Mouse (Mus musculus) kidney, adult 2 months (tissue): ENCODE data around the gene Tmem151a. TPM values are rescaled to one million over a fixed set of nuclear protein-coding genes. Genes with fewer than 3 reads are reported as not detected.

Source experiments
- DNase-seq: peaks from one replicate; pipeline ENCODE4 v3.0.0; 2021
- H3K27ac ChIP-seq: fragments of 200-500 bp; 2 replicates; pipeline ENCODE4 v1.5.1; 2012; ENCODE audit warnings: low read depth, low read length, control low read depth, inconsistent platforms; ENCODE audit not compliant: insufficient read depth
- H3K27me3 ChIP-seq: fragments of 200-500 bp; replicated peaks from 2 replicates; pipeline ENCODE4 v1.6.1; 2012; ENCODE audit warnings: mild to moderate bottlenecking, moderate library complexity, low read length, inconsistent platforms; ENCODE audit not compliant: control insufficient read depth, insufficient read depth
- H3K36me3 ChIP-seq: fragments of 200-500 bp; 2 replicates; pipeline ENCODE4 v1.6.1; 2012; ENCODE audit warnings: mild to moderate bottlenecking, moderate library complexity, low read length, inconsistent platforms; ENCODE audit not compliant: control insufficient read depth, insufficient read depth
- H3K4me1 ChIP-seq: fragments of 200-500 bp; 2 replicates; pipeline ENCODE4 v1.6.1; 2011; ENCODE audit warnings: low read length; ENCODE audit not compliant: control insufficient read depth, insufficient read depth
- H3K4me3 ChIP-seq: fragments of 200-500 bp; 2 replicates; pipeline ENCODE4 v1.5.1; 2011; ENCODE audit warnings: mild to moderate bottlenecking, low read depth, low read length, control low read depth; ENCODE audit not compliant: insufficient read depth
- CTCF ChIP-seq: fragments of 200-500 bp; conservative IDR thresholded peaks from 2 replicates; pipeline ENCODE4 v1.5.1; 2011; ENCODE audit warnings: low read depth, mild to moderate bottlenecking, control low read depth, low read length, moderate library complexity, mixed read lengths; ENCODE audit not compliant: insufficient read depth, insufficient read length
- POLR2A ChIP-seq: fragments of 200-500 bp; IDR thresholded peaks from one replicate; pipeline ENCODE4 v1.6.1; 2011; ENCODE audit warnings: low read depth, low read length, control low read depth
- WGBS: fragments of 180-500 bp; shearing (Covaris S2); methylation state at CpG from one replicate; pipeline ENCODE4 v1.1.7; 2018; 5-methylcytosine and 5-hydroxymethylcytosine counted together
- polyA plus RNA-seq: library from polyadenylated mRNA; depleted of rRNA; stranded (reverse); fragments of >200 nt; gene quantifications from 2 replicates; pipeline ENCODE4 v1.2.3, GENCODE M21; 2012

The Tmem151a gene
- polyA plus RNA-seq, 1 experiment, result 4.9 TPM

DNA sequence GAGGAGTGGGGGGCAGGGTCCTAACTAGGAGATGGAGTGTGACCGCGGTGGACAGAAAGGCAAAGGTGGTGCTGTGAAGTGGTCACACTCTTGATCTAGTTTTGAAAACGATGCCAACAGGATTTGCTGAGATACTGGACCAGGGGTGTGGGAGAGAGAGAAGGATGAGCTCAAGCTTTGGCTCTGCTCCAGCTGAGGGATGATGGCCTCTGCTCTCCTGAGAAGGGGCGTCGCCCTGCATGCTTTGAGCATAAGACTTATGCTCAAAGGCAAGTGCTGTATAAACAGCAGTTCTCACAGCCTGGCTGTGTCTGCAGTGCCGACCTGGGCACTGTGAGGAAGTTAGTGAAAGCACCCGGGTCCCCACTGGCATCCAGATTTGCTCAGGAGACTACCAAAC, 20.2 kb downstream of the Tmem151a start:
- Histone ChIP-seq H3K27me3 (no peaks in the 10 kb centered on the region), H3K4me3 (no peak overlapping the region), H3K27ac (no peak overlapping the region), H3K4me1 (no peaks in the 10 kb centered on the region; the same call in 1 of the 2 replicates), H3K36me3 (no peaks in the 10 kb centered on the region)
- 47% methylated on average over 7 of the region's 7 CpGs for WGBS
- DNase-seq, result no peak
- TF ChIP-seq POLR2A (no peak), CTCF (no peak)

DNA sequence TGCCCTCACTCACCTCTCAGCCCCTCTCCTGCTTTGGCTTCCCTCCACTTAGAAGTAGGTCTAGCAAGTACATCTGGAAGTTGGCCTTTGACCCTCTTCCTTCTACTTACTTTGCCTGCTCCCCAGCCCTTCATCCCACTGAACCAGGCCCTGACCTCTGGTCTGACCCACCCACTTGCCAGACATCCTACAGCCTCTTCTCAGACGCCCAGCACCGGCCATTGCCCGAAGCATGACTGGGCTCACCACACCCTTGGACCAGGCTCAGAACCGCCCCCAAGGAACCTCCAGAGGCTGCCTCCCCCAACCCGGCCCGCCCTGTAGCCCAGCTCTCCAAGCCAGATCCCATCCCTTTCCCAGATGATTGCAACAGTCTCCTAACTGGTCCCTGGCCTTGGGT, 22.9 kb downstream of the Tmem151a start:
- no peak for TF ChIP-seq POLR2A
- DNase-seq, result no peak
- no peaks in the 10 kb centered on the region for H3K36me3 ChIP-seq
- no peak overlapping the region for H3K27ac ChIP-seq
- H3K4me1 ChIP-seq, result no peaks in the 10 kb centered on the region; the same call in 1 of the 2 replicates
- no peaks in the 10 kb centered on the region for H3K27me3 ChIP-seq
- WGBS, result 64% methylated on average over 6 of the region's 6 CpGs
- no peak overlapping the region for H3K4me3 ChIP-seq

DNA sequence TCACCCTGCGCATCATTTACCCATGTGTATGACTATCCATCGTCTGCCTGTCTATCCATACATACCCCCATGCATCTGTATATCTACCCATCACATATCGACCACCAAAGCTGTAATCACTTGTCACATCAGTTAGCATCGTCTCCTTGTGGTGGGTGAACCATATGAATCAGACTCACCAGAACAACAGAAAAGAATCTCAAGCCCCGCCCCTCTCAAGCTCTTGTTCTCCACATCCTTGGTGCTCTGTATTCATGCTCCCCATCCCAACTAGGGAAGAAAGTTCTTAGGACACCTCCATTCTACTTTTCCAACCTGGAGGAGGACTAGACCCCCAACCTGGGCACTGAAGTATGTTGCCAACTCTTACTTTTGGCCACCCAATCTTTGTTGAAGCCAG, 23.3 kb downstream of the Tmem151a start:
- no peak for DNase-seq
- TF ChIP-seq POLR2A, result no peak
- TF ChIP-seq CTCF, result no peak
- Histone ChIP-seq H3K36me3 (no peaks in the 10 kb centered on the region), H3K27ac (no peak overlapping the region), H3K4me3 (no peak overlapping the region), H3K27me3 (no peaks in the 10 kb centered on the region), H3K4me1 (no peaks in the 10 kb centered on the region; the same call in 1 of the 2 replicates)
- 88% methylated on average over 5 of the region's 5 CpGs for whole genome bisulfite sequencing

DNA sequence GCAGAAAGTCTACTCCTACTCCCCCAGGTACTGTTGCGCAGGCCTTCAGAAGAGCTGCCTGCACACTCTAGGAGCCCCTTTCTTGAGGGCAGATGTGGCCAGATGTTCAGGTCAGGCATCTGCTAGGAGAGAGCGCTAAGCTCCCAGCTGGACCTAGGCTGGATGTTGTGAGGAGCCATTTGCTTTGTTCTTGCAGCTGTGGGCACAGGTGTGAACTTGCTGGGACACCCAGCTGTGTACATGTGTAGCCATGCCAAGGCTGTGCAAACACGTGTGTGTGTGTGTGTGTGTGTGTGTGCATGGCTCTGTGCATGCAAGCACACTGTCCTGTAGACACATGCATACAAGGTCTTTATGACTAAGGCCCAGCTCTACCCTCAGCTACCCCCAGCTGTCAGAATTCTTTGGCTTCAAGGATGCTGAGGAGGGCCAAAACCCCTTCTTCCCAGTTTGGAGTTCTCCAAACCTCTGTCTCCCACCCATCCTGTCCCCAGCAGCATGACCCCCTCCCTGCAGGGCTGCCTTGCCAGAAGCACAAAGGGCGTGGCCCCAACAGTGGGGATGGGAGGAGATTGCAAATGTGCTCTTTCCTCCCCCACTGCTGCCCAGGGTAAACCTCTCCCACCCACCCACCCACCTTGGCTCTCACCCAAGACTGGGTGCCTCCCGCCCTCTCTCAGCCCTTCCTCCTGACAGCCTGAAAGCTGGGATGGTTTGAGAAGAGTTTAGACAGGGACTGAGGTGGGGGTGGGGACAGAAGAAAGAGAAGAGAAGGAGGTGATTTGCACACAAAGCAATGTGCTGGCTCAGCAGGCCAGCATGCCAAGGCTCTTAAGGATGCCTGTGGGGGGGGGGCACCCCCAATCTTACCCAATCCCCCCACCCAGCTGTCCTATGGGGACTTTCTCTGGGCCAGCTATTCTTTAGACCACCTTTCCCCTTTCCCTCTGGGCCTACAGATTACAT, 24.7 kb downstream of the Tmem151a start:
- 55% methylated on average over 5 of the region's 5 CpGs for WGBS
- TF ChIP-seq POLR2A, result no peak
- TF ChIP-seq CTCF, result no peak
- no peak for DNase-seq
- H3K4me1 ChIP-seq, result no peaks in the 10 kb centered on the region
- H3K36me3 ChIP-seq, result no peaks in the 10 kb centered on the region
- H3K27ac ChIP-seq, result no peak overlapping the region
- no peak overlapping the region for H3K4me3 ChIP-seq
- H3K27me3 ChIP-seq, result no peaks in the 10 kb centered on the region

DNA sequence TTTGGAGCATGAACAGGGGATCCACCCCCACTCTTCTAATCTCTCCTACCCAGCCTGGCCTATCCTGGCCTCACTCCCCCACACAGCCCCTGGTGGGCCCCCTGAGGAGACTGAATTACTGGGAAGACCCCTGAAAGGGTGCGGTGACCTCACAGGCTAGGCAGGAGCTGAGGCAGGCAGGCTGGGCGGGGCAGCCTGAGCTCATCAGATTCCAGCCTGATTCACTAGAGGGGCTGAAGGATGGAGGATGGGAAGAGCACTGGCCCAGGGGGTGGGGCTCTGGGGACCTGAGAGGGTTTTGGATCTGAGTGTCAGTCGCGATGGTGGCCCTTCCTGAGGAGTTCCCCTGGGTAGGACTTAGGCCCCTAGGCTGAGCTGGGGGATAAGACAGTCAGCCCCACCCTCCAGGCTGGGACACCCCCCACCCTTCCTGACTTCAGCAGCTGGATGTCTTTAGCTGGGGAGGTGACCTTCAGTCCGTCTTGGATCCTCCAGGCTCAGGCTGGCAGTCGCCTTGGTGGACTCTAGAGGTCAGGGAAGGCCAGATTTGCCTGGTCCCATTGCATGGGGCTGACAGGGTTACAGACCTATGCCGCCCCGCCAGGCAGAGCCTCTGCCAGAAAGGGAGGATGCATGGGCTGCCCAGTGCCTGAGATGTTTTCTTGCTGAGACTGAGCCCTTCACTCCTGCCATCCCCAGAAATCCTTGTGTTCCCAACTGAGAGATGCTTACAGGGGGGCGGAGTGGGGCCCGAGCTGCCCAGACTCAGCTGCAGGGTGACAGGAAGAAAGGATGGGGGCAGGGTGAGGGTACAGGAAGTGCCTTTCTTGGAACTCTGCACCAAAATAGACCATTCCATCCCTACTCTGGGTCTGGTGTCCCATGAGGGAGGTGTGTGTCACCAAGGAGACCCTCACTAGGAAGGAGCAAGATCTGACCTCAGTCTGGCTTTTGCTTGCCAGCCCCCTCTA, 26.2 kb downstream of the Tmem151a start:
- no peak overlapping the region for H3K4me3 ChIP-seq
- 26% methylated on average over 10 of the region's 10 CpGs for WGBS
- peak overlapping the region; percentile 14; the same call in 1 of the 2 replicates for H3K27ac ChIP-seq
- no peaks in the 10 kb centered on the region for H3K4me1 ChIP-seq
- H3K27me3 ChIP-seq, result no peaks in the 10 kb centered on the region
- TF ChIP-seq POLR2A (no peak), CTCF (no peak)
- peak; percentile 41 for DNase-seq
- H3K36me3 ChIP-seq, result no peaks in the 10 kb centered on the region

DNA sequence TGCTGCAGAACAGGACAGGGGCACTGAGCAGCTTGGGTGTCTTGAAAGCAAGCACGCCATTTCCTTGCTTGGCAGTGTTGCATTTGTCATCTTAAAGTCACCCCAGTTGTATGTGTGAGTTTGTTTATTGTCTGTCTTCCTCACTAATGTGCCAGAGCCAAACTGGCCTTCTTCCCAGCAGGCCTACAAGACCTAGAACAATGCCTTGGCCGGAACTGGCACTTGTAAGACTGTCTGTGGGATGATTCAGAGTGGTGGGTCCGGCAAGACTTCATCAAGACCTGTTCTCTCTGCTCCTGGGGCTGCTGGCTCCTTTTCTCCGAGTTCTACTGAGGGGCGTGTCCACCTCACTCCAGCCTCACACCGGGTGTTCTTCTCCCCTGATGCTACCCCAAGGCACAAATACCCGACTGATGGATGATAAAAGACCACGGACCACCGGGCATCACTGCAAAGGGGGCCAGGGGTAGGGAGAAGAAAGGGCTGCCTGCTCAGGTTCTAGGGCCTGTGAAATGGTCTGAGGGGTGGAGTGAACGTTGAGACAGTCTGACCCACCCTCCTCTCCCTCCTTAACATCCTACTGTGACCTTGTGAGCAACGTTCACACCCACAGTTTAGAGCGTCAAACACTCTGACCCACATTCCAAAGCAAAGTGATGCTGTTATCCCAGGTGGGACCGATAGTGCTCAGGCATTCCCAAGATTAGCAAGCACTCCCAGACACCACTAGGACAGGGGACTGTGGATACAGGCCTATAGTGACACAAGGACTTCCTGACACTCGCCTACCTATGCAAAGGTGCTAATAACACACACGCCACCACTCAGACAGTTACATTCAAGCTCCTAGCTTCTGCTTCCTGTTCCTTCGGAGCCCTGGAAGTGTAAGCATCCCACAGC, 27.2 kb downstream of the Tmem151a start:
- H3K4me1 ChIP-seq, result no peaks in the 10 kb centered on the region
- TF ChIP-seq CTCF (no peak), POLR2A (no peak)
- H3K27ac ChIP-seq, result no peak overlapping the region
- no peaks in the 10 kb centered on the region for H3K36me3 ChIP-seq
- DNase-seq, result no peak
- H3K4me3 ChIP-seq, result no peak overlapping the region
- H3K27me3 ChIP-seq, result no peaks in the 10 kb centered on the region
- 42% methylated on average over 16 of the region's 16 CpGs for WGBS
